Mouse (Mus musculus): ENCODE results near the gene Gpr45. TPM values are rescaled to one million over a fixed set of nuclear protein-coding genes. Genes with fewer than 3 reads are reported as not detected.

The Gpr45 gene
- polyA plus RNA-seq, 1 experiment from 2014 or later = not detected

DNA sequence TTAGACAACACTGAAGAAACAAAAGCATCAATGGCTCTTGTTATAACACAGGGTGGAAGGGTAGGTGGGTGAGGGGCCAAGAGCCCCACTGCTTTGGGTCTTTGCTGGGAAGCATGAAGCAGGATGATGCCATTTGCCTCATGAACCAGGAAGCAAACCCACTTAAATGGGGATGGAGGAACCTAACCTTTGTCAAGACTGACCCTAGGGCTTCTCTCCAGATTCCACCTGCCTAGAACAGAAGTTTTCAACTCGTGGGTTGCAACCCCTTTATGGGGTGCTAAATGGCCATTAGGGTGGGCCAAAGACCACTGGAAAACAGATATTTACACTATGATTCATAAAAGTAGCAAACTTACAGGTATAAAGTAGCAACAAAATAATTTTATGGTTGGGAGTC, 119.9 kb downstream of the Gpr45 start:
- Histone ChIP-seq H3K4me3 (ENCODE audit: inconsistent target) (no peak overlapping the region), H3K79me2 (ENCODE audit: inconsistent target) (peaks cover 57% of the 10 kb centered on the region), H3K36me3 (ENCODE audit: inconsistent target) (peaks cover 51% of the 10 kb centered on the region), H3K27ac (no peak overlapping the region)
- 86% methylated on average over 1 of the region's 1 CpGs for WGBS (ENCODE audit: missing documents)

DNA sequence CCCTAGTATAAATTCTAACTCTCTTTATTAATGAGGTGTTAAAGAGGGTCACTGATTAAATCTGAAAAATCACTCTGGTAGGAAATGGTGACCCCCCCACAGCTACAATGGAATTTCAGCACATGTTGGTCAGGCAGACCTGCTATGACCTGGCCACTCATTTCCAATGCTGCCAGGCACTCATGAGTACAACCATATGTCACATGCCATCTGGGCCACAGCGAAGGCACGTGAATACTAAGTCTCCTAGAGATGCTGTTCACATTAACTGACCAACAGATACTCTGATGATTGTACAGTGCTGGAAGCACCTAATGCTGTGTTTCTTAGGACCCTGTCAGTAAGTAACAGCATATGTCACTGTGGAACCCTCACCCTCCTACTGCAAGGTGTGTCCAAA, 122.1 kb downstream of the Gpr45 start:
- no peak overlapping the region for H3K27ac ChIP-seq
- peaks cover 79% of the 10 kb centered on the region for H3K79me2 ChIP-seq (ENCODE audit: inconsistent target)
- peaks cover 44% of the 10 kb centered on the region for H3K36me3 ChIP-seq (ENCODE audit: inconsistent target)
- no peak overlapping the region for H3K4me3 ChIP-seq (ENCODE audit: inconsistent target)
- 93% methylated on average over 2 of the region's 2 CpGs for WGBS (ENCODE audit: missing documents)

DNA sequence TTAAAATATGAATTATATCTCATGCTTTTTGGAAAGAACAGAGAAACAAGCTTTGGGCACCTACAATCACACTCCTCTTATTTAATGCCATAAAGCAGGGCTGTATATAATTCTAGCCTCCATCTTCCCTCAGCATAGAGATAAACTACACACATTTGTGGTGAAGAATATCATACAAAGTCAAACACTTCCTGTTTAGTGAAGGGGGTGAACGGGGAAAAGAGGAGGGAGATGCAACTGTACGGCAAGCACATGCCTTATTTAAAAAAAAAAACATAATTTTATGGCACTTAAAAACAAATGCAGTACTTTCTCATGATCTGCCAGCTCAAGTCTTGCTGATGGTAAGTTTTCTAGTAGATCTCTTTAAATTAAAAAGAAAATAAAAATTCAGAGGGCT, 125.5 kb downstream of the Gpr45 start:
- WGBS (ENCODE audit: missing documents) = 53% methylated on average over 2 of the region's 2 CpGs

DNA sequence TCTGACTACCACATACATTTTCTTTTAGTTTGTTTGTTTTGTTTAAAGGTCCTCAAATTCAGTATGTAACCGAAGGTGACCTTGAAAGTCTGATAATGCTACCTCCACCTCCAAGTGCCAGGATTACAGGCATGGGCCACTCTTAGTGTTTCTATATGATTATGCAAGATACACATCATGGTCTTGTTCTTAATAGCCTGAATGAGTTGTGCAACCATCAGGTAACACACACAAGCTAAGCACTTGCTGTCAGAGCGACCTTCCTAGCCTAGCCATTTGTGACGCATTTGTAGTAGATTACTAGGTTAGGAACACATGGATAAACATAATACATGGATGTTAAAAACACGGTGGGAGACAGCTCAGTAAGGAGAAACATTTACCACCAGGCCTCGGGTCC, 130.3 kb downstream of the Gpr45 start:
- H3K27ac ChIP-seq = no peak overlapping the region
- peaks cover 100% of the 10 kb centered on the region for H3K79me2 ChIP-seq (ENCODE audit: inconsistent target)
- 95% methylated on average over 5 of the region's 5 CpGs for WGBS (ENCODE audit: missing documents)
- peaks cover 4% of the 10 kb centered on the region; the same call in 1 of the 2 replicates for H3K36me3 ChIP-seq (ENCODE audit: inconsistent target)
- H3K4me3 ChIP-seq (ENCODE audit: inconsistent target) = no peak overlapping the region

More for the DNA sequence above, 125.5 kb downstream of the Gpr45 start:
- H3K79me2 ChIP-seq (ENCODE audit: inconsistent target) = peaks cover 98% of the 10 kb centered on the region
- H3K4me3 ChIP-seq (ENCODE audit: inconsistent target) = no peak overlapping the region
- no peak overlapping the region for H3K27ac ChIP-seq
- peaks cover 30% of the 10 kb centered on the region for H3K36me3 ChIP-seq (ENCODE audit: inconsistent target)

Other genes with a start within 250 kb of the Gpr45 start
- 30.0 to 35.5 TPM (median 35.5 TPM) in 3 replicates for gene Mrps9, start 101.6 kb upstream of the Gpr45 start, polyA plus RNA-seq (2018)
- gene Tgfbrap1, start 145.8 kb downstream of the Gpr45 start, polyA plus RNA-seq (2018) = 33.2 to 39.5 TPM (median 35.6 TPM) in 3 replicates
- gene AI597479, start 145.8 kb downstream of the Gpr45 start, polyA plus RNA-seq (2018) = 5.9 to 9.9 TPM (median 9.8 TPM) in 3 replicates
- not detected in 3 replicates for gene Fhl2, start 244.1 kb downstream of the Gpr45 start, polyA plus RNA-seq (2018)

Data from macrophage (primary cell).